ENCODE assay signal across 11 mouse cellular contexts in genomic region chr5:103075451-103075850, GRCm38 (mm10).
DNase-seq lines count a peak whose midpoint lies in the region; ATAC-seq lines count a peak whose summit lies in the region.
"Had no signal": no experiment of that assay in that cellular context is flagged by ENCODE, and none has a peak within 500 bp of the region (broad histone marks: within the 10 kb centered on the region; RNA-seq: fewer than 3 reads in every experiment).

No protein-coding gene starts in this region.

- H3K9ac ChIP-seq in forebrain, embryonic 11.5 days (ENCODE audit: low read length), result no peak overlapping the region
- H3K9ac ChIP-seq in forebrain, embryonic 15.5 days (replicated peaks), result no peak overlapping the region
- H3K9ac ChIP-seq: hindbrain, embryonic 15.5 days had no signal

- H3K9me3 ChIP-seq in forebrain, embryonic 11.5 days (ENCODE audit: control insufficient read depth, low read length), result no peaks in the 10 kb centered on the region
- no peaks in the 10 kb centered on the region for H3K9me3 ChIP-seq in forebrain, embryonic 15.5 days
- no peaks in the 10 kb centered on the region for H3K9me3 ChIP-seq in midbrain, embryonic 10.5 days (replicated peaks)
- H3K9me3 ChIP-seq: hindbrain, embryonic 15.5 days had no signal

- intact Hi-C loops in left cerebral cortex, postnatal 4 days (cut with DNase I), result no loop called here
- intact Hi-C loops in left cerebral cortex, postnatal 25 days (cut with DNase I), result no loop called here

- 54% methylated on average over 8 of the region's 8 CpGs for WGBS in forebrain, embryonic 11.5 days
- WGBS in forebrain, embryonic 15.5 days, result 56% methylated on average over 8 of the region's 8 CpGs
- 57% methylated on average over 8 of the region's 8 CpGs for WGBS in midbrain, embryonic 10.5 days

- ATAC-seq in forebrain, embryonic 11.5 days (replicated peaks; ENCODE audit: low FRiP score), result 0 out of 2 replicates have a peak, but pooled peaks have one; percentile 27
- no peak for ATAC-seq in forebrain, embryonic 15.5 days (replicated peaks)

- H3K4me2 ChIP-seq in forebrain, embryonic 11.5 days (ENCODE audit: low read depth, low read length, severe bottlenecking), result no peak overlapping the region; the same call in 1 of the 2 replicates
- H3K4me2 ChIP-seq in forebrain, embryonic 15.5 days (replicated peaks), result no peak overlapping the region
- H3K4me2 ChIP-seq: hindbrain, embryonic 15.5 days had no signal

- DNase-seq in forebrain, embryonic 11.5 days (ENCODE audit: low spot score), result no peak
- peak; percentile 21 for DNase-seq in left cerebral cortex, postnatal 4 days
- no peak for DNase-seq in left cerebral cortex, postnatal 25 days (ENCODE audit: low spot score in 2 of 2)
- peak; percentile 8 for DNase-seq in NIH3T3 (ENCODE audit: low read depth)
- peak; percentile 31 for DNase-seq in kidney, postnatal 10 days
- DNase-seq in right cerebral cortex, postnatal 14 days, result no peak
- no peak for DNase-seq in midbrain, embryonic 10.5 days (ENCODE audit: low spot score)
- DNase-seq: liver; thymus, postnatal 36 days had no signal

- no peaks in the 10 kb centered on the region for H3K36me3 ChIP-seq in forebrain, embryonic 11.5 days (ENCODE audit: control insufficient read depth, insufficient read depth, low read length)
- H3K36me3 ChIP-seq in forebrain, embryonic 15.5 days, result no peaks in the 10 kb centered on the region
- H3K36me3 ChIP-seq in midbrain, embryonic 10.5 days, result no peaks in the 10 kb centered on the region
- H3K36me3 ChIP-seq: hindbrain, embryonic 15.5 days had no signal

- H3K4me1 ChIP-seq in forebrain, embryonic 11.5 days (replicated peaks; ENCODE audit: control insufficient read depth, insufficient read depth, low read length), result no peaks in the 10 kb centered on the region
- peaks cover 2% of the 10 kb centered on the region; the same call in 1 of the 2 replicates for H3K4me1 ChIP-seq in forebrain, embryonic 15.5 days
- H3K4me1 ChIP-seq in midbrain, embryonic 10.5 days, result peaks cover 10% of the 10 kb centered on the region

- H3K4me3 ChIP-seq in forebrain, embryonic 11.5 days (ENCODE audit: low read depth, low read length), result no peak overlapping the region
- no peak overlapping the region for H3K4me3 ChIP-seq in forebrain, embryonic 15.5 days
- H3K4me3 ChIP-seq in midbrain, embryonic 10.5 days, result no peak overlapping the region
- H3K4me3 ChIP-seq: hindbrain, embryonic 15.5 days had no signal

- H3K27ac ChIP-seq in forebrain, embryonic 11.5 days (ENCODE audit: low read depth, low read length), result no peak overlapping the region
- H3K27ac ChIP-seq in forebrain, embryonic 15.5 days (replicated peaks), result no peak overlapping the region
- H3K27ac ChIP-seq in midbrain, embryonic 10.5 days (replicated peaks), result no peak overlapping the region
- H3K27ac ChIP-seq: hindbrain, embryonic 15.5 days had no signal

- H3K27me3 ChIP-seq in forebrain, embryonic 11.5 days (ENCODE audit: control insufficient read depth, insufficient read depth, low read length), result no peaks in the 10 kb centered on the region
- no peaks in the 10 kb centered on the region for H3K27me3 ChIP-seq in forebrain, embryonic 15.5 days
- no peaks in the 10 kb centered on the region for H3K27me3 ChIP-seq in midbrain, embryonic 10.5 days (ENCODE audit: low read depth, poor library complexity, severe bottlenecking)
- H3K27me3 ChIP-seq: hindbrain, embryonic 15.5 days had no signal

Comparison
In these comparisons a context has a peak if more than half of its experiments do, and no peak if none do; other contexts are left out.
1. DNase-seq: peak in left cerebral cortex, postnatal 4 days (single experiment), NIH3T3 (single experiment) and kidney, postnatal 10 days (single experiment); none in forebrain, embryonic 11.5 days (single experiment), left cerebral cortex, postnatal 25 days (0 of 2), right cerebral cortex, postnatal 14 days (single experiment) and midbrain, embryonic 10.5 days (single experiment).